Mouse (Mus musculus): ENCODE measurements at regions not wholly inside any gene's neighbourhood (a gene's known extent, or its start where the extent isn't known, plus 50 kb on each side); places are given as distances from the start of the nearest gene placed in this dataset.

- no peak for DNase-seq (ENCODE audit: low spot score in 2 of 2)
These were observed 538.0 kb upstream of the N6amt1 start for GRCm38 (mm10) chr16:86816006-86816405.

DNA sequence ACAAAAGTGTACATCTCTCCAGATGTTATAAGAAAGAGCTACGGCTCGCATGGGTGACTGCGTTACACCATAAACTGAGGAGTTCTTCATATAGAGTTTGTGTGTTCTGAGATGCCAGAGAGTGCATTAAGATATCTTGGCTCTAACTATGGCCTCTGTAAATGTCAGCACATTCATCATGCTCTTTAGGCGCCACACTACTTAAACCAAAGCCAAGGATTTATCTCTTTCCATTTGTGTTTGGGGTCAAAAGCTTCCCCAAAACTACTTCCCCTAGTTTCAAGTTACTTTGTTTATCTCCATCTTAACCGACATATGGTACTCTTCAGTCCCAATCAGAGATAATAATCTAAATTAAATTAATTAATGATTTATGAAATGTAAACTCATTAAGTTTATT lies 541.3 kb upstream of the N6amt1 start:
- no peak for DNase-seq (ENCODE audit: low spot score in 2 of 2)

GRCm38 (mm10) chr16:86808644-86809324 lies 545.2 kb upstream of the N6amt1 start:
- DNase-seq (ENCODE audit: low spot score in 2 of 2), result no peak

- no peak for DNase-seq (ENCODE audit: low spot score in 2 of 2)
These were observed 547.6 kb upstream of the N6amt1 start for GRCm38 (mm10) chr16:86806374-86806773.

DNA sequence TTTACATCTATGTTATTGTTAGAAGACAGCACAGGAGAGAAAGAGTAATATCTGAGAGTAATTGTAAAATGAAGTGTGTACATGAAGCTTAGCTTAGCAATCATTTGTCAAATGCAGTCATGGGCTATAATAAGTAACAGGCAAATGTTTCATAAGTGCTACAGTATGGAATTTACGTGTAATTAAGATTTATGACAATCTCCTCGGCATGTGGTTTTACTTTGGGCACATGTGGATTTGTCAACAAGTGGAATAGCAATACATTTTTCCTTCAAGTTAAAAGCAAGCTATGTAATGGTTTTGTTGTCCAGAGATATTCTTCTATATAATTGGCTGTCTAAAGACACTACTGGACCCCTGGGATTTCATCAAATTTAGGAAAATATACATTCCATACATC lies 577.9 kb upstream of the N6amt1 start:
- DNase-seq (ENCODE audit: low spot score in 2 of 2), result no peak

DNA sequence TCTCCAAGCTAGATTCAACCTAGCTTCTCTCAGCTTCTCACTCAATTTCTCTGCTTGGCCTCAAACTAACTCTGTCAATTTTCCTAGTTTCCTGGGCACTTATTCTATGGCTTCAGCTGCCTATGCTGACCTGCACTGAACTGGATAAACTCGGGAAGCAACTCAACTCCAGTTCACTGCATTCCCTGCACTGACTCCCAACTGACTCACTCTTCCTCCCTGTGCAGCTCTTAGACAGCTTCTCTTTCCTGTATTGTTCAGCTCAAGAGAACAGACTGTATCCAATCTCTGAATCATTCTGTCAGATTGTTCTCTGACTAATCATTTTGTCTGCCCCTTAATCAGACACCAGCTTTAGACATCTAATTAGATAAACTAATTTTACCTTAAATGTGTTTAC lies 581.4 kb upstream of the N6amt1 start:
- no peak for DNase-seq (ENCODE audit: low spot score in 2 of 2)

GRCm38 (mm10) chr16:86768912-86769311 lies 585.1 kb upstream of the N6amt1 start:
- no peak for DNase-seq (ENCODE audit: low spot score in 2 of 2)

DNA sequence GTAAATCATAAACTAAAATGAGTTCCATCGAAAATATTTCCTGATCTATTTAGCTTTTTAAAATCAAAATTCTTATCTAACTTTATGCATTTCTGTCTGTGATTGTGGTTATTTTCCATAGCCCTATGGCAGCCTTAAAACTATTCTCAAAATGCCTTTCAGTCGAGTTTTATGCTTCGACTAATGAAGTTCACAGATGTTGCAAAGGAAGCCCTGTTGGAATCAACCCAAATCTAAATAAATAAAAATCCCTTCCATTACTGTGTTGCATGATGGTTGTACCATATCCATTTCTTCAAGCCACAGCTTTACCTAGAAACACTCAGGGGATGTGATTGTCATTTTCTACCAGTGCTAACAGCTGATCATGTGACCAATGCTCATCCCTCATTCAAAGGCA lies 585.6 kb upstream of the N6amt1 start:
- DNase-seq (ENCODE audit: low spot score in 2 of 2), result no peak

GRCm38 (mm10) chr16:86765974-86766373 lies 588.0 kb upstream of the N6amt1 start:
- no peak for DNase-seq (ENCODE audit: low spot score in 2 of 2)

GRCm38 (mm10) chr16:86741236-86741635 lies 612.7 kb upstream of the N6amt1 start:
- DNase-seq (ENCODE audit: low spot score in 2 of 2), result no peak

GRCm38 (mm10) chr16:86718982-86719771 lies 634.8 kb upstream of the N6amt1 start:
- no peak for DNase-seq (ENCODE audit: low spot score in 2 of 2)

- no peak for DNase-seq (ENCODE audit: low spot score in 2 of 2)
These were observed 635.6 kb upstream of the N6amt1 start for GRCm38 (mm10) chr16:86718353-86718752.

DNA sequence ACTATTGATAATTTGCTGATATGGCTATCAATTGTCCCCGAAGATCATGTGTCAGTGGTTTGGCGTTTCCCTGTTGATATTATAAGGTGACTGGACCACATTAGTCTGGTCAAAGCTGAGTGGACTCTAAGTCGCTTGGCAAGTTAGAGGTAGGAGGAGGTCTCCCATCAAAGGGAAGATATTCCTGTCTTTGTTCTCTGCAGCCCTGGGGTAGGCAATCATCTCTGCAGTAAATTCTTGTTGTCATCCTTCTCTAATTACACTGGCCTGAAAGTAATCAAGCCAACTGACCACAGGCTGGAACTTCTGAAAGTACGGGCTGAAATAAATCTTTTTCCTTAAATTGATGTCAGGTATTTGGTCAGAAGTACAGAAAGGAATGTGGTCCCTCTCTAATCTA lies 652.3 kb upstream of the N6amt1 start:
- DNase-seq (ENCODE audit: low spot score in 2 of 2), result no peak

DNA sequence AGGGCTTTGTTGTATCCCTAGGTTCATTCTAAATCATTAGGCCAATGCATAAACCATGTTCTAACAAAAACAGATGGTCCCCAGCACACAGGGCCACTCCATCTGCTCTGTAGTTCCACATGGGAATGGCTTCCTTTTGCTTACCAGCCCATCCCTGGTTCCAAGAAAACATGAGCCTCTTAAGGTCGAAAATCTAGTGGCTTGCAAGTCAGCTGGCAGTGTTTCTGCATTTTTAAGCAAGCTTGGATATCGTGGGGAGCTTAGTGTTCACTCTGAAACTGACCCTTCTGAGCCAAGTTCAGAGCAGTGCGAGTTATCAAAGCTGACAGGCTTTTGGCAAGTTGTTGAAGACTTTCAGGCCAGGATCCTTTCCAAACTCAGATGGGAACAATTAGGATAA lies 659.5 kb upstream of the N6amt1 start:
- DNase-seq (ENCODE audit: low spot score in 2 of 2), result peak; percentile 20 to 67

DNA sequence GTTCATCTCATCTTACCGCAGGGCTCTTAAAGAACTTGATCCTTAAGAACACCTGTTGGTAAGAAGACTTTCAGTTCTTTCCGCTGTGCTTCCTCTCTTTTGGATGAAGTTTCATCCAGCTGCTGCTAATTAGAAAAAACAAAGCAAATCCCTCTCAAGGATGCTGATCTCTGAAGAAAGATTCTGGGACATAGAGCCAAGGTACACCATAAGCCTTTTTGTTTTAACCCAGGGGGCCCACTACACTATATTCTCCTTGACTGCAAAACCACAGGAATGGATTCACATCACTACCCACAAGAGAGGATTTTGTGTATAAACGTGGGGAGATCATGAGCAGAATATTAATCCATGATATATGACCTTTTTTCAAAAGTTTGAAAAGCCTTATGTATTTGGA lies 694.8 kb upstream of the N6amt1 start:
- no peak for DNase-seq (ENCODE audit: low spot score in 2 of 2)

DNA sequence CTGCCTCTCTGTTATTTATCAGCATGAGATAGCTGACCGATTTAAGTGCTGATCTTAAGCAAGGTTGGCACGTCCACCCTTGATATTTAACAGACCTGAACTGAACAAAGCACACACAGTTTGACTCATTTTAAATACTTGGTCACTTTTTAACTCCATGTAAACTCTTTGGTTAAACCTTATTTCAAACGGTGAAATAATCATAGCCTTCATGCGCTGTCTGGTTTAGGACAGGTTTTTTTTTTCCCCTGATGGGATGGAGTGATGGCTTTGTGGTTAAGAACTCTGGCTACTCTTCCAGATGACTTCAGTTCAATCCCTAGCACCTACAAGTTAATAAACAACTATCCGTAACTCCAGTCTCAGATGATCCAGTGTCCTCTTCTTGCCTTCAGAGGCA lies 706.7 kb upstream of the N6amt1 start:
- DNase-seq (ENCODE audit: low spot score in 2 of 2), result no peak

- DNase-seq (ENCODE audit: low spot score in 2 of 2), result no peak
These were observed 707.2 kb upstream of the N6amt1 start for GRCm38 (mm10) chr16:86646753-86647152.

DNA sequence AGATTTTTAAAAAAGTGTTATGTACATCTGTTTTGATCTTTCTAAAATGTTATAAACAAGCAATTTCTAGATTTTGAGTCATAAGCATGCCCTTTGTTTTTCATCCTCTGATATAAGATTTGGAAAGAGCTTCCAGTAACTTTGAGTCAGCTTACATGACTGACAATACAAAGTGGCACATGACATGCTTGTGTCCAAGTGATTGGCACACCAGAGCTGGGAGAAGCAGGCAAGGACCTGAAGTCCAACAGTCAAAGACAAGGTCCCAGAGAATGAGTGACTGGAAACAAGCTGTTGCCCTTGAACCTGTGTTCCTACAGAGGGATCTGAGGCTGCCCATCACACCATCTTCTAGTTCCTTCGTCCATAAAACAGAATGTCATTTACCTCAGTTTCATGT lies 708.5 kb upstream of the N6amt1 start:
- no peak for DNase-seq (ENCODE audit: low spot score in 2 of 2)

GRCm38 (mm10) chr16:86644912-86645312 lies 709.1 kb upstream of the N6amt1 start:
- peak; percentile 17 to 91 for DNase-seq (ENCODE audit: low spot score in 2 of 2)

- DNase-seq (ENCODE audit: low spot score in 2 of 2), result peak in 1 of 2 experiments; percentile 47
These were observed 702.5 kb upstream of the Adamts5 start for GRCm38 (mm10) chr16:86604166-86604565.

- no peak for DNase-seq (ENCODE audit: low spot score in 2 of 2)
These were observed 693.4 kb upstream of the Adamts5 start for GRCm38 (mm10) chr16:86594992-86595391.

- no peak for DNase-seq (ENCODE audit: low spot score in 2 of 2)
These were observed 684.4 kb upstream of the Adamts5 start for GRCm38 (mm10) chr16:86586044-86586443.

- peak in 1 of 2 experiments; percentile 6 for DNase-seq (ENCODE audit: low spot score in 2 of 2)
These were observed 676.7 kb upstream of the Adamts5 start for GRCm38 (mm10) chr16:86578281-86578680.
